Mouse (Mus musculus): Measurements from ENCODE around the gene Gm43552. TPM values are rescaled to one million over a fixed set of nuclear protein-coding genes. Genes with fewer than 3 reads are reported as not detected.

Gm43552 gene
- polyA plus RNA-seq, 1 experiment from 2014 or later, result not detected

DNA sequence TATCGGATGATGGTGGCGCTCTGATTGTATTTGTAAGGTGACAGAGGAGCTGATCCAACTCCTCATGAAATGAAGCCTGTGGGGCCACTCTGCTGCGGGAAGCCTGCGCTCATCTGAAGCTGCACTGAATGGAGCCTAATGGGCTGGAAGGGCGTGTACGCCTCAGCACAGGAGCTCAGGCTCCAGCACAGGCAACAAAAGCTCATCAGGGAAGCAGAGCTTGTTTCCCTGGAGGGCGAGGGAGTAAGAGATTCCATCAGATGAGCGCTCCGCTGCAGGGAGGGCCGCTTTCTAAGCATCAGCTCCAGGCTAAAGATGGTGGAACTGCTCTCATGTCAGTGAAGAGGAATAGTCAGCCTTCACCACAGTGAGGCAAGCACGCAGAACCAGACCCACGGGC is 84.6 kb downstream of the Gm43552 start:
- WGBS, result 28% methylated on average over 12 of the region's 12 CpGs

DNA sequence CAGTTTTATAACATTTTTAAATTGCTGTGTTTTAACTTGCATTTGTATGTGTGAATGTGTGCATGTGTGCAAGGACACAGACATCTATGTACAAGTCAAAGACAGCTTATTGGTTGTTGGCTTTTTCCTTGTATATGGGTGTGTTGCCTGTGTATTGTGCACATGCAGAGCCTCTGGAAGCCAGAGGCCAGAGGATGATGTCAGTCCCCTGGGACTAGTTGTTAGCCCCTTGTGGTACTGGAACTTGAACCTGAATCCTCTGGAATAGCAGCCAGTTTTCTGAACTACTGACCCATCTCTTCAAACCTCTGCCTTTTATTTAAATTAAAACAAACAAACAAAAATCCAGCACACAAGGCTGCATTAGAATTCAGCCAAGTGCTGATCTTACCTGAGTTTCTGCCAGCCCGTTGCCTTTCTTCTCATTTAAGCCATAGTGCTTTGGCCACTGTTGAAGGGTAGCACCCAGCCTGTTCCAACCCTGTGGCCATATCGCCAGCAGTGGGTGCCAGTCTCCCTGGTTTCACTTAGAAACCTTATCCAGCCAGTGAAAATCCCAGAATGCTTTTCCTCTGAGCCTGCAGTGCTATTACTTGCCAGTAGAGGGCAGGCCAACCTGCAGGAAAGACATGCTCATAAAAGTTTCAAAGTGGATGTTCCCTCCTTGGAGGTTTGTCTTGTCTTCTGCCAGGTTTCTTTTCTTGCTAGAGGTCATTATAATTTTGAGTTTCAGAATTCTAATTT is 91.2 kb downstream of the Gm43552 start:
- 36% methylated on average over 2 of the region's 2 CpGs for WGBS
- peaks cover 93% of the 10 kb centered on the region for H3K36me3 ChIP-seq (replicated peaks; ENCODE audit: control insufficient read depth, insufficient read depth)

More for the DNA sequence above, 84.6 kb downstream of the Gm43552 start:
- H3K9ac ChIP-seq, result 0 out of 2 replicates have a peak overlapping the region, but pooled peaks have one; percentile 7
- no peaks in the 10 kb centered on the region for H3K27me3 ChIP-seq (ENCODE audit: control insufficient read depth, insufficient read depth, low read length)
- no peak overlapping the region for H3K4me2 ChIP-seq (replicated peaks)
- peak; percentile 66 for ATAC-seq (ENCODE audit: low FRiP score)
- no peak for DNase-seq (ENCODE audit: low spot score)
- H3K4me3 ChIP-seq (replicated peaks; ENCODE audit: low read length), result no peak overlapping the region
- H3K4me1 ChIP-seq (replicated peaks; ENCODE audit: control insufficient read depth, insufficient read depth, low read length), result no peaks in the 10 kb centered on the region
- H3K27ac ChIP-seq, result peak overlapping the region; percentile 63
- H3K9me3 ChIP-seq (ENCODE audit: control insufficient read depth, low read length), result no peaks in the 10 kb centered on the region
- H3K36me3 ChIP-seq (replicated peaks; ENCODE audit: control insufficient read depth, insufficient read depth), result peaks cover 86% of the 10 kb centered on the region

GRCm38 (mm10) chr5:65394425-65394824 is 98.2 kb downstream of the Gm43552 start:
- no peak for ATAC-seq (ENCODE audit: low FRiP score)
- Histone ChIP-seq H3K4me1 (replicated peaks; ENCODE audit: control insufficient read depth, insufficient read depth, low read length) (peaks cover 23% of the 10 kb centered on the region), H3K27ac (no peak overlapping the region), H3K9me3 (ENCODE audit: control insufficient read depth, low read length) (no peaks in the 10 kb centered on the region), H3K9ac (no peak overlapping the region), H3K36me3 (replicated peaks; ENCODE audit: control insufficient read depth, insufficient read depth) (peaks cover 49% of the 10 kb centered on the region), H3K27me3 (ENCODE audit: control insufficient read depth, insufficient read depth, low read length) (no peaks in the 10 kb centered on the region), H3K4me3 (replicated peaks; ENCODE audit: low read length) (no peak overlapping the region), H3K4me2 (replicated peaks) (no peak overlapping the region)
- DNase-seq (ENCODE audit: low spot score), result no peak
- 93% methylated on average over 7 of the region's 7 CpGs for WGBS

More for the DNA sequence above, 91.2 kb downstream of the Gm43552 start:
- H3K9ac ChIP-seq, result no peak overlapping the region
- H3K4me2 ChIP-seq (replicated peaks), result no peak overlapping the region
- H3K27me3 ChIP-seq (ENCODE audit: control insufficient read depth, insufficient read depth, low read length), result no peaks in the 10 kb centered on the region
- ATAC-seq (ENCODE audit: low FRiP score) (no peak), DNase-seq (ENCODE audit: low spot score) (peak; percentile 80)
- no peak overlapping the region for H3K27ac ChIP-seq
- no peaks in the 10 kb centered on the region for H3K4me1 ChIP-seq (replicated peaks; ENCODE audit: control insufficient read depth, insufficient read depth, low read length)
- H3K4me3 ChIP-seq (replicated peaks; ENCODE audit: low read length), result no peak overlapping the region
- H3K9me3 ChIP-seq (ENCODE audit: control insufficient read depth, low read length), result no peaks in the 10 kb centered on the region

GRCm38 (mm10) chr5:65391753-65392152 is 100.9 kb downstream of the Gm43552 start:
- Histone ChIP-seq H3K36me3 (replicated peaks; ENCODE audit: control insufficient read depth, insufficient read depth) (peaks cover 49% of the 10 kb centered on the region), H3K27me3 (ENCODE audit: control insufficient read depth, insufficient read depth, low read length) (no peaks in the 10 kb centered on the region), H3K4me2 (replicated peaks) (peak overlapping the region; percentile 92), H3K27ac (peak overlapping the region; percentile 79), H3K4me3 (replicated peaks; ENCODE audit: low read length) (peak overlapping the region; percentile 98), H3K9ac (peak overlapping the region; percentile 79), H3K4me1 (replicated peaks; ENCODE audit: control insufficient read depth, insufficient read depth, low read length) (peaks cover 27% of the 10 kb centered on the region), H3K9me3 (ENCODE audit: control insufficient read depth, low read length) (no peaks in the 10 kb centered on the region)
- DNase-seq (ENCODE audit: low spot score), result peak; percentile 51
- WGBS, result 2% methylated on average over 12 of the region's 12 CpGs
- no peak for ATAC-seq (ENCODE audit: low FRiP score)

DNA sequence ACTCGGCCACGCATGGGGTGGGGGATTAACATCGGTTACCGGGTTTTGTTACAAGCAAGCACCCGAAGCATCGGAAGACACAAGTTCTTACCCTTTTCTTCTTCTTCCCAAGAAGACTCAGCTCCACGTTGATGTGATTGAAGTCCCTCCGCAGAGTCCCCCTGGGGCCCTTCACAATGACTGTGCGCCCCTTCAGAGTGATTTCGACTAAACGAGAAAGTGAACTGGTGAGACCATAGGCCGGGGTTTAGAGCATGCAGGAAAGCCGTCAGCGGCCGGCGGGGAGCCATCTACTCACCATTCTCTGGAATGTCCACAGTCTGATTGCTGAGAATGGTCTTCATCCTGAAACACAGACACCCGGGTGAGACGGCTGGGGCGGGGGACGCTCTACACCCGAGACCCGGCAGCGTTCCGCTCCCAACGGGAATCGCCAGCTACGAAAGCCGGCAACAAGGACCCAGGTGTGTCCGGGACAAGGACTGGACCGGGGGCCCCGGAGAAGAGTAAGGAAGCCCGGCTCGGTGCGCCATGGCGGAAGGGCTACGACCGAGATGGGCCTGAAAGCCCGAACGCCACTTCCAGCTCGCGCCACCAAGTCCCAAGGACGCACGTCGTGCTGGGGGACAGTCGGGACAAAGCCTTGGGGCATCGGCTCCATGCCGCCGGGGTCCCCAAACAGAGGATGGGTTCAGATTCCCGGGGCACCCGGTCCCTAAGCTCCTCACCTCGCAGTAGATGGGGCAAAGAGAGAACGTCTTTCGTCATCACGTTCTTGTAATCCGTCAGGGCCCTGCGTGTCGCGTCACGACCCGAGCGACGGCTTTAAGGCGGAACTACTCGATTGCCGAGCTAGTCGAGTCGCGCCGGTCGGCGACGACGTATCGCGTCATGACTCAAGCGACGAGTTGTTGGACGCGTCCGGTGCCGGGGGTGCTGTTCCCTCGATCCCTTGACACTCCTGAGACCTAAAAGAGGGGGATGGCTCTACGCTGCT is 101.7 kb downstream of the Gm43552 start, which contains the start of the genes Rpl9 and Lias:
Rpl9 (minus strand) TSS at position 797 of the 997 bp plus-strand sequence.
Lias (plus strand) TSS at position 850 of the 997 bp plus-strand sequence.
- peak within 1 kb of the TSS; percentile 98 for H3K4me3 ChIP-seq (replicated peaks; ENCODE audit: low read length)
- H3K9ac ChIP-seq, result peak within 1 kb of the TSS; percentile 100
- peaks cover 27% of the 10 kb centered on the region for H3K4me1 ChIP-seq (replicated peaks; ENCODE audit: control insufficient read depth, insufficient read depth, low read length)
- H3K9me3 ChIP-seq (ENCODE audit: control insufficient read depth, low read length), result no peaks in the 10 kb centered on the region
- WGBS, result under 1% methylated on average over 83 of the region's 83 CpGs
- peak within 1 kb of the TSS; percentile 92 for H3K4me2 ChIP-seq (replicated peaks)
- H3K27me3 ChIP-seq (ENCODE audit: control insufficient read depth, insufficient read depth, low read length), result no peaks in the 10 kb centered on the region
- peak; percentile 97 for ATAC-seq (ENCODE audit: low FRiP score)
- H3K27ac ChIP-seq, result peak within 1 kb of the TSS; percentile 95
- H3K36me3 ChIP-seq (replicated peaks; ENCODE audit: control insufficient read depth, insufficient read depth), result peaks cover 45% of the 10 kb centered on the region
- peak; percentile 99 for DNase-seq (ENCODE audit: low spot score)

DNA sequence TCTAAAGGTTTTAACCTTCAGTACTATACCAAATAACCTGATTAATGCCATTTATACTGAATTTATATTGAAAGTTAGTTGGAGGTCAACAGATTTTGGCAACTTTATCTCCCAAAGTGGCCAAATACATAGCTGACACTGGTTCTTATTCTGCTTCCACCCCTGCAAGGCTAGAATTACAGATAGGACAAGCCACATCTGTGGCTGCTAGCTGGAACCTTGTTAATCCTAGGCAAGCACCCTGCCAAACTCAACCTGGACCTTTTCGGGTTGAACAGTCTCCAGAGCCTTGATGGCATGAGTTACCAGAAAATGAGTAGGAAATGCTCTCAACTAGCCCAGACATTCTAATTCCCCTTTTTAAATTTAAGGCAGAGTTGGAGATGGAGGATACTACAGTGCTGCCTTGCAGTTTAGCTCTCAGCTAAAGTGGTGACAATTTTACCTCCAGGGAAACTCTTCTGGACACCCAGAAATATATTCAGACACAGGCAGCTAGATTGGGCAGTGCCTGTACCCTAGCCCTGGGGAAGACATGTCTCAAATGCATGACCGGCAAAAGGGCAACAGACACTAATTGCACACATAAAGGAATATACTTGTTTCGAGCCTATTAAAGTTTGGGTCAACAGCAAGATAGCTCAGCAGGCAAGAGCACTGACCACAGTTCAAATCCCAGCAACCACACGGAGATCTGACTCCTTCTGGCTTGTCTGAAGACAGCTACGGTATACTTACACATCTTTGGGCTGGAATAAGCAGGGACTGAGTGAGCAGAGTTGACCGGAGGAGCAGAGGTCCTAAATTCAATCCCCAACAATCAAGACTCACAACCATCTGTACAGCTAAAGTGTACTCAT is 105.4 kb downstream of the Gm43552 start:
- WGBS, result 82% methylated on average over 6 of the region's 6 CpGs
- Histone ChIP-seq H3K9ac (no peak overlapping the region), H3K9me3 (ENCODE audit: control insufficient read depth, low read length) (no peaks in the 10 kb centered on the region), H3K4me3 (replicated peaks; ENCODE audit: low read length) (no peak overlapping the region), H3K27ac (no peak overlapping the region), H3K36me3 (replicated peaks; ENCODE audit: control insufficient read depth, insufficient read depth) (peaks cover 59% of the 10 kb centered on the region), H3K27me3 (ENCODE audit: control insufficient read depth, insufficient read depth, low read length) (no peaks in the 10 kb centered on the region), H3K4me1 (replicated peaks; ENCODE audit: control insufficient read depth, insufficient read depth, low read length) (peaks cover 18% of the 10 kb centered on the region), H3K4me2 (replicated peaks) (no peak overlapping the region)
- DNase-seq (ENCODE audit: low spot score) (no peak), ATAC-seq (ENCODE audit: low FRiP score) (no peak)

GRCm38 (mm10) chr5:65385704-65386103 is 106.9 kb downstream of the Gm43552 start:
- Histone ChIP-seq H3K36me3 (replicated peaks; ENCODE audit: control insufficient read depth, insufficient read depth) (peaks cover 59% of the 10 kb centered on the region), H3K4me2 (replicated peaks) (no peak overlapping the region), H3K4me1 (replicated peaks; ENCODE audit: control insufficient read depth, insufficient read depth, low read length) (peaks cover 15% of the 10 kb centered on the region), H3K27me3 (ENCODE audit: control insufficient read depth, insufficient read depth, low read length) (no peaks in the 10 kb centered on the region), H3K9ac (no peak overlapping the region), H3K27ac (no peak overlapping the region), H3K4me3 (replicated peaks; ENCODE audit: low read length) (no peak overlapping the region), H3K9me3 (ENCODE audit: control insufficient read depth, low read length) (no peaks in the 10 kb centered on the region)
- ATAC-seq (ENCODE audit: low FRiP score) (no peak), DNase-seq (ENCODE audit: low spot score) (no peak)
- whole genome bisulfite sequencing, result 78% methylated on average over 2 of the region's 2 CpGs

Data from hindbrain, embryonic 14.5 days (tissue).